Mouse (Mus musculus) limb, embryonic 12.5 days (tissue): ENCODE results near the gene Kif22. TPM values are rescaled to one million over a fixed set of nuclear protein-coding genes. Genes with fewer than 3 reads are reported as not detected.

ENCODE experiments used
- ATAC-seq: fragments of 200-750 bp; cut with Nextera tagmentation; 2 replicates; pipeline ENCODE4 v1.8.0; 2017; ENCODE audit warnings: low read depth, moderate TSS enrichment; ENCODE audit not compliant: insufficient number of reproducible peaks, insufficient read depth, low FRiP score, low TSS enrichment
- H3K27ac ChIP-seq: fragments of 300-500 bp; sonication (generic); 2 replicates; pipeline ENCODE4 v1.5.1; 2016; ENCODE audit warnings: mild to moderate bottlenecking, moderate library complexity
- H3K27me3 ChIP-seq: fragments of 300-500 bp; sonication (generic); 2 replicates; pipeline ENCODE4 v1.6.1; 2016; ENCODE audit warnings: mild to moderate bottlenecking, moderate library complexity
- H3K36me3 ChIP-seq: fragments of 300-500 bp; sonication (generic); 2 replicates; pipeline ENCODE4 v1.6.1; 2016; ENCODE audit warnings: mild to moderate bottlenecking, moderate library complexity
- H3K4me1 ChIP-seq: fragments of 300-500 bp; sonication (generic); replicated peaks from 2 replicates; pipeline ENCODE4 v1.6.1; 2016
- H3K4me2 ChIP-seq: fragments of 300-500 bp; sonication (generic); 2 replicates; pipeline ENCODE4 v1.6.1; 2016; ENCODE audit warnings: mild to moderate bottlenecking, moderate library complexity
- H3K4me3 ChIP-seq: fragments of 300-500 bp; sonication (generic); replicated peaks from 2 replicates; pipeline ENCODE4 v1.5.1; 2016; ENCODE audit warnings: mild to moderate bottlenecking
- H3K9ac ChIP-seq: fragments of 300-500 bp; sonication (generic); replicated peaks from 2 replicates; pipeline ENCODE4 v1.6.1; 2016; ENCODE audit warnings: mild to moderate bottlenecking, moderate library complexity
- H3K9me3 ChIP-seq: fragments of 300-500 bp; sonication (generic); 2 replicates; pipeline ENCODE4 v1.6.1; 2016; ENCODE audit warnings: mild to moderate bottlenecking, moderate library complexity
- WGBS: fragments of 180-500 bp; shearing (Covaris S2); methylation state at CpG from one replicate; pipeline ENCODE4 v1.1.7; 2016; 5-methylcytosine and 5-hydroxymethylcytosine counted together
- polyA plus RNA-seq: library from polyadenylated mRNA; unstranded; fragments of >200 nt; fragmentation: Nextera tagmentation; extraction: Ambion mirVana; gene quantifications from 2 replicates; pipeline ENCODE4 v1.2.1, GENCODE M21; 2016

Kif22 gene
- polyA plus RNA-seq, 1 experiment from 2014 or later, result 161 TPM

DNA sequence TGATC is 26.0 kb downstream of the Kif22 start, which contains the start of gene Pagr1b:
Gene Pagr1b (minus strand): TSS at position 4 of the 5 bp plus-strand sequence.
- no peaks in the 10 kb centered on the region for H3K27me3 ChIP-seq

GRCm38 (mm10) chr7:127016081-127016480 is 26.2 kb downstream of the Kif22 start:
- peak overlapping the region; percentile 92 for H3K4me2 ChIP-seq
- under 1% methylated on average over 10 of the region's 10 CpGs for WGBS
- no peaks in the 10 kb centered on the region for H3K9me3 ChIP-seq
- peaks cover 42% of the 10 kb centered on the region for H3K36me3 ChIP-seq
- H3K4me1 ChIP-seq, result peaks cover 58% of the 10 kb centered on the region
- no peak for ATAC-seq
- H3K27ac ChIP-seq, result peak overlapping the region; percentile 97
- H3K9ac ChIP-seq, result peak overlapping the region; percentile 89
- peak overlapping the region; percentile 68 for H3K4me3 ChIP-seq
- no peaks in the 10 kb centered on the region for H3K27me3 ChIP-seq

More for the DNA sequence above, 26.0 kb downstream of the Kif22 start, which contains the start of gene Pagr1b:
- Histone ChIP-seq H3K9me3 (no peaks in the 10 kb centered on the region), H3K4me1 (peaks cover 60% of the 10 kb centered on the region), H3K27ac (peak within 1 kb of the TSS; percentile 97), H3K4me2 (peak within 1 kb of the TSS; percentile 92), H3K9ac (peak within 1 kb of the TSS; percentile 89), H3K4me3 (peak within 1 kb of the TSS; percentile 68), H3K36me3 (peaks cover 42% of the 10 kb centered on the region)
- no peak for ATAC-seq

GRCm38 (mm10) chr7:127014993-127015392 is 27.3 kb downstream of the Kif22 start:
- Histone ChIP-seq H3K4me3 (peak overlapping the region; percentile 68), H3K9ac (no peak overlapping the region; the same call in 1 of the 2 replicates), H3K27ac (0 out of 2 replicates have a peak overlapping the region, but pooled peaks have one; percentile 41), H3K4me1 (peaks cover 47% of the 10 kb centered on the region), H3K27me3 (no peaks in the 10 kb centered on the region), H3K9me3 (no peaks in the 10 kb centered on the region), H3K4me2 (peak overlapping the region; percentile 92), H3K36me3 (peaks cover 42% of the 10 kb centered on the region)
- ATAC-seq, result no peak
- 91% methylated on average over 12 of the region's 12 CpGs for WGBS

- H3K4me1 ChIP-seq, result peaks cover 41% of the 10 kb centered on the region
- no peaks in the 10 kb centered on the region for H3K27me3 ChIP-seq
- H3K4me3 ChIP-seq, result peak within 1 kb of the TSS; percentile 68
- no peak for ATAC-seq
- WGBS, result 47% methylated on average over 11 of the region's 11 CpGs
- 0 out of 2 replicates have a peak within 1 kb of the TSS, but pooled peaks have one; percentile 41 for H3K27ac ChIP-seq
- no peaks in the 10 kb centered on the region for H3K9me3 ChIP-seq
- H3K36me3 ChIP-seq, result peaks cover 42% of the 10 kb centered on the region
- peak within 1 kb of the TSS; percentile 92 for H3K4me2 ChIP-seq
- H3K9ac ChIP-seq, result peak within 1 kb of the TSS; percentile 9; the same call in 1 of the 2 replicates
Measured at GRCm38 (mm10) chr7:127014320-127014719, 28.0 kb downstream of the Kif22 start, which contains the start of gene Mvp. Gene Mvp (minus strand): TSS chr7:127014621.

DNA sequence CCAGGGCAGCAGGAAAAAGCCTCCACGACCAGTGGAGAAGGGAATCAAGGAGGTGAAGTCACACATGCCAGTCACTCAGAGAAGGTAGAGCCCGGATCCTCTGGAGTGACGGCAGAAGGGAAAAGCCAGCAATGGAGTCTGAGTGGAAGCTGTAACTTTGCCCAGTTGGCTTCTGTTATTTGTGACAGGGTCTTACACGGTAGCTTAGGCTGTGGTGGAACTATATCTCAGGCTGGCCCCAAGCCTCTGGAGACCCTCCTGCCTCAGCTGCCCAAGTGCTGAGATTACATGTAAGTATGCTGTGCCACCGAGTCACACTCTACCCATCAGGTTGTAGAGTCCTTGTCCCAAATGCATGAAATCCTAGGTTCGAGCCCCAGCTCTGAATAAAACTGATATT is 28.9 kb downstream of the Kif22 start:
- Histone ChIP-seq H3K36me3 (peaks cover 38% of the 10 kb centered on the region), H3K9me3 (no peaks in the 10 kb centered on the region), H3K9ac (no peak overlapping the region), H3K4me3 (no peak overlapping the region), H3K4me2 (no peak overlapping the region), H3K4me1 (peaks cover 32% of the 10 kb centered on the region), H3K27me3 (no peaks in the 10 kb centered on the region), H3K27ac (no peak overlapping the region)
- WGBS, result 93% methylated on average over 6 of the region's 6 CpGs
- ATAC-seq, result no peak

GRCm38 (mm10) chr7:127012845-127013244 is 29.4 kb downstream of the Kif22 start:
- no peak for ATAC-seq
- H3K27me3 ChIP-seq, result no peaks in the 10 kb centered on the region
- H3K4me3 ChIP-seq, result no peak overlapping the region
- H3K9ac ChIP-seq, result no peak overlapping the region
- 94% methylated on average over 10 of the region's 10 CpGs for WGBS
- no peaks in the 10 kb centered on the region for H3K9me3 ChIP-seq
- no peak overlapping the region for H3K4me2 ChIP-seq
- peaks cover 38% of the 10 kb centered on the region for H3K36me3 ChIP-seq
- peaks cover 27% of the 10 kb centered on the region for H3K4me1 ChIP-seq
- no peak overlapping the region for H3K27ac ChIP-seq

DNA sequence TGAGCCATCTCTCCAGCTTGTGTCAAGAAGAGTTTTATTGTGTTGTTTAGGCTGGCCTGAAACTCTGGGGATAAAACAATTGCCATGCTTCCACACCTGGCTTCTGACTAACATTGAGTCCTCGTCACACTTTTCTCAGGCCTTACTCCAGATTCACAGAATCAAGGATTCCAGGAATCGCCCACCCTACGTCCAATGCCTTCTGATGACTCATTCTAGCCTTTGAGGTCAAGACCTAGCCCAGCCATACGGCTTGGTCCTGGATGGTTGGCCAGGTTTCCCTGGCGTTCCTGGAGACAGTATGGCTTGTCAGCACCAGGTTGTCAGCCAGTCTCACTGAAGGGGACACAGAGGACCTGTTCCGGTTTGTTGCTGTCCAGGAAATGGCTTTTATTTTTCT is 29.9 kb downstream of the Kif22 start:
- Histone ChIP-seq H3K4me2 (no peak overlapping the region), H3K27me3 (no peaks in the 10 kb centered on the region), H3K36me3 (peaks cover 38% of the 10 kb centered on the region), H3K9ac (no peak overlapping the region), H3K9me3 (no peaks in the 10 kb centered on the region), H3K4me1 (peaks cover 23% of the 10 kb centered on the region), H3K27ac (no peak overlapping the region), H3K4me3 (no peak overlapping the region)
- ATAC-seq, result no peak
- 90% methylated on average over 6 of the region's 6 CpGs for WGBS

GRCm38 (mm10) chr7:127011717-127012116 is 30.6 kb downstream of the Kif22 start:
- H3K36me3 ChIP-seq, result peaks cover 38% of the 10 kb centered on the region

DNA sequence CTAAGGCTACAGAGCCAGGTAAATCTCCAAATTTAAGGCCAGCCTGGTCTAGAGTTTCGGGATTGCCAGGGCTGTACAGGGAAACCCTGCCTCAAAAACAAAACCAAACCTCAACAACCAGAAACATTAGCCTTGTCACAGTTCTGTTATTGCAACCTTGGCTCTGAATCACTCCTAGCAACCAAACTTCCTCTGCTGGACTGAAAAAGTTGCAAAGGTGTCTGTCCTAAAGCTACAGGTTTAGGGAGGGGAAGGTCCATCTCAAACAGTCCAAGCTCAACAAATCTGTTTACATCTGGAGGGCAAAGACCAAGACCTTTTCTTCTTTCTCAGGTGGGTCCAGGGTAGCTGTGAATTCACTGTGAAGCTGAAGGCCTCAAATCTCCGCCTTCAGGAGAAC is 31.2 kb downstream of the Kif22 start:
- Histone ChIP-seq H3K36me3 (peaks cover 38% of the 10 kb centered on the region), H3K4me1 (peaks cover 22% of the 10 kb centered on the region), H3K9me3 (no peaks in the 10 kb centered on the region), H3K4me3 (no peak overlapping the region), H3K9ac (no peak overlapping the region), H3K27ac (no peak overlapping the region), H3K27me3 (no peaks in the 10 kb centered on the region), H3K4me2 (no peak overlapping the region)
- WGBS, result 94% methylated on average over 2 of the region's 2 CpGs
- no peak for ATAC-seq

More at GRCm38 (mm10) chr7:127011717-127012116, 30.6 kb downstream of the Kif22 start:
- no peak overlapping the region for H3K9ac ChIP-seq
- H3K27me3 ChIP-seq, result no peaks in the 10 kb centered on the region
- no peak overlapping the region for H3K4me2 ChIP-seq
- H3K4me1 ChIP-seq, result peaks cover 23% of the 10 kb centered on the region
- no peak overlapping the region for H3K27ac ChIP-seq
- WGBS, result 83% methylated on average over 2 of the region's 2 CpGs
- H3K4me3 ChIP-seq, result no peak overlapping the region
- no peak for ATAC-seq
- no peaks in the 10 kb centered on the region for H3K9me3 ChIP-seq

GRCm38 (mm10) chr7:127009307-127010085 is 32.8 kb downstream of the Kif22 start:
- Histone ChIP-seq H3K4me2 (no peak overlapping the region), H3K4me1 (peaks cover 6% of the 10 kb centered on the region)

GRCm38 (mm10) chr7:127008239-127009019 is 33.8 kb downstream of the Kif22 start:
- H3K4me2 ChIP-seq, result no peak overlapping the region
- no peak for ATAC-seq
- 65% methylated on average over 9 of the region's 9 CpGs for WGBS
- H3K27me3 ChIP-seq, result no peaks in the 10 kb centered on the region
- no peaks in the 10 kb centered on the region for H3K9me3 ChIP-seq
- H3K4me3 ChIP-seq, result no peak overlapping the region
- peaks cover 12% of the 10 kb centered on the region for H3K36me3 ChIP-seq
- H3K4me1 ChIP-seq, result no peaks in the 10 kb centered on the region; the same call in 1 of the 2 replicates
- peak overlapping the region; percentile 25 for H3K27ac ChIP-seq
- H3K9ac ChIP-seq, result peak overlapping the region; percentile 40; the same call in 1 of the 2 replicates

More at GRCm38 (mm10) chr7:127009307-127010085, 32.8 kb downstream of the Kif22 start:
- Histone ChIP-seq H3K9ac (0 out of 2 replicates have a peak overlapping the region, but pooled peaks have one; percentile 4), H3K36me3 (peaks cover 23% of the 10 kb centered on the region), H3K4me3 (no peak overlapping the region), H3K27ac (no peak overlapping the region), H3K9me3 (no peaks in the 10 kb centered on the region), H3K27me3 (no peaks in the 10 kb centered on the region)
- no peak for ATAC-seq
- WGBS, result 83% methylated on average over 17 of the region's 17 CpGs
